Mouse (Mus musculus) lung, adult 18-20 months (tissue): ENCODE results near the gene Bmpr1a.
"Not testable (repeated sequence)": the region's sequence is repeated elsewhere in the genome, so short reads cannot be mapped to it uniquely, and the experiment has no call there.

Experiments used
- DNase-seq, 2 experiments: peaks; one replicate each; pipeline ENCODE4 v3.0.0; 2022; ENCODE audit warnings: mixed read lengths in 2 of 2

The Bmpr1a gene

DNA sequence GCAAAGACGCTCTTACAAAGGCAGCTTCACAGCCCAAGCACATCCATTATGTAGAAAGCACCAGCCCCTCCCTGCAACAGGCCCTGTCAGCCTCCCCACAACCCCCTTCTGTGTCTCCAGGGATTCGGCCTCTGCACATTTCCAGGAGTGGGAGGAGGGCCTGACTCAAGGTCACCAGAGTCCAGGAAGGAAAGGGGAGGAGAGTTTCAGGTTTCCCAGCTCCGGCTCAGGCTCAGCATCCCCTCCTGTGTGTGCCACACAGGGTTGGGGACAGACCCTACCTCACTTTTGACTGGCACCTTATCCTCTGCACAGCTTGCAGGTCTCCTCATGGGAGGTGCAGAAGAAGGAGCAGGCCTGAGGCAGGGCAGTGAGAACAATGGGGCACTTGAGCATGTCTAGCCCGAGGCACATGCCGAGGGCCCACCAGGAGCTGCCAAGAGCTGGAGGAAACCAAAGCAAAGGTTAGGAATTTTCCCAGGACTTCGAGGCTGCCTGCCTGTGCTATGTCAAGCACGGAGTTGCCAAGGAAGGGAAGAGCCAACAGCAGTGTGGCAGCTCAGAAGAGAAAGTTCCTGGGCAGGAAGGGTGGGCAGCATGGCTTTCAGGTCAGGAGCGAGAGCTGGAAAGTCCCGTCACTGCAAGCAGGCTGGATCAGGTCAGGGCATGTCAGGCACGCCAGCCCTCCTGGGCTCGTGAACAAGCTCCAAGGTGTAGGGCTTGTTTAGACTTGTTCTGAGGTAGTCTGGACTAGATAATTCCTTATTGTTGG lies 124.4 kb downstream of the Bmpr1a start:
- peak; percentile 32 to 46 for DNase-seq

DNA sequence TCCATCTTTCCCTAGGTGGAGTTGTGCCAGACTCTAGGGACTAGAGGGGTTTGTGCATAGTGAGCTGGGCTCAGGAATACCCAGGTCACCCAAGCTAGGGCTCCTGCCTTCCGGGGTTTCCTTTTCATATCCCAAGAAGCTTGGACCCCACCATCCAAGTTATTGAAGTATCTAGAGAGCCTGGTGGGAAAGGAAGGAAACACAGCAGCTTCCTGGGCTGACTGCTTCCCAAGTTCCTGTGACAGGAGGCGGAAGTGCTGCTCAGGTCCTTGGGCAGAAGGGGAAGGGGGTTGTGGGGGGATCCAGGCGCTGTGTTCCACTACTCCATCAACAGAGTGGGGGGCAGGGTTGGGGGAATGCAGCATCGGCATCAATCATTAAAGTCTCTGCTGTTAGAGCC lies 126.0 kb downstream of the Bmpr1a start:
- DNase-seq = no peak

DNA sequence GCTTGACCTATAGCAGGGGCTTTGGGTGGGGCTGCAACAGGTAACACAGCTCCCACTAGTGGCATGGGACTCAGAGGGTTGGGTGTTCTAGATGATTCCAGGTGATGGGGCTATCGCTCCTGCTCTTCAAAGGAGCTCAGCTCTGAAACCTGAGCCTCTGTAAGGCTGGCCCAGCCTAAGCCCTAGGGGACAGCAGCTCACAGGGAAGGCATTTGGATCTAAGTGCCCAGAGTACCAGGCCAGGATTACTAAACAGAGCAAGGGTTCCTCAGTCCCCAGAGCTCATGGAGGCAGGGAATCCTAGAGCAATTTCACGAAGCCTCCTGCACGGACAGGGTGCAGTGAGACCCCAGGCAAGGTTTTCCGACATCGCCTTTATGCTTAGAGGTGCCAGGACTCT lies 127.2 kb downstream of the Bmpr1a start:
- no peak for DNase-seq

DNA sequence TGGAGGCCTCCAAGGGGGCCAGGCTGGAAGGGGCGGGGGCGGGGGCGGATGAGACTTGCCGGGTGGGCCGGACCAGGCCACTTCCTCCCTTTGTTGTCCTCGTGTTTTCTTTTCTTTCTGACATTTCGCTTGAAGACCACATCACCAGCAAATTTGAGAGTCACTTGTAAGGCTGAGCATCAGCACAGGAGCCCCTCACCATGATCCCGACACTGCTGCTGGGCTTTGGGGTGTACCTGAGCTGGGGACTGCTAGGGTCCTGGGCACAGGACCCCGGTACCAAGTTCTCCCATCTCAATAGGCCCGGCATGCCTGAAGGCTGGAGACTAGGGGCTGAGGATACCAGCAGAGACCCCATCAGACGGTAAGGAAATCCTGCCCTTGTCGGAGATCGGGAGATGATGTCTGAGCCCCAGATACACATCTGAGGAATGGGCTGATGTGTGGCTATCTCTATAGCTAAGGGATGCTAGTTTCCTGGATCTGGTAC lies 127.7 kb downstream of the Bmpr1a start, which contains the start of gene Mmrn2:
Mmrn2 (plus strand) TSS at position 51 of the 490 bp plus-strand sequence.
- no peak for DNase-seq

DNA sequence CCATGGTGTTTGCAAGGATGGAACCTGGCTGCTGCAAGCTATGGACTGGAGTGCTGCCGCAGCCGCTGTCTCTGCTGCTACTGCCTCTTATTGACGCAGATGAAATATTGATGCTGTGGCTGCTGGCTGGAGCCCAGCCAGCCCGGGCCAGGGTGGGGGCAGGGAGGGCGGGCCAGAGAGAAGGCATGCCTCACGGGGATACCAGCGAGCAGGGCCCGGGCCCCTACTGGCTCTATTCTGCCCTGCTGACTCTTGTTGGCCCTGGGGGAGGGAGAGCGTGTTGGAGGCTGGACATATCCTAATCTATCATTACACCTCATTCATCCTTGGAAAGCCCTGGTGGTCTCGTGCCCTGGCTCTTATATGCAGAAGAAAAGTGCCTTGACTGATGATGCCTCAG lies 128.6 kb downstream of the Bmpr1a start, which contains the start of gene Sncg:
Sncg (minus strand) TSS at position 213 of the 400 bp plus-strand sequence.
- DNase-seq = no peak

DNA sequence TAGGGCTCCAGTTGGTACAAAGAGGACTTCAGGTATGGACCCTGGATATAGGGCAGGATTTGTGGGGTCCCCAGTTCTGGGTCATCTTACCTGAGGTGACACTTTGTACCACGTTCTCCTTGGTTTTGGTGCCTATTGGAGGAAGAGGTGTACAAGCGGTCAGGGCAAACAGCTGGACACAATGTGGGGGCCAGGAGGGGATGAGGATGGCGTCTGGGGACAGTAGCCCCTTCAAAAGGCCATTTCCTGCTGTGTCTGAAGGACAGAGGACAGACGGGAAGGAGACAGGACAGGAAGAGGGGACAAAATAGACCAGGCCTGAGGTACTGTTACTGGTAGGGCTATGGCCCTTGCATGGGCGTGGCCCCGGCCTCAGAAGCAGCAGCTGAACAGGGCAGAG lies 129.6 kb downstream of the Bmpr1a start:
- no peak for DNase-seq

DNA sequence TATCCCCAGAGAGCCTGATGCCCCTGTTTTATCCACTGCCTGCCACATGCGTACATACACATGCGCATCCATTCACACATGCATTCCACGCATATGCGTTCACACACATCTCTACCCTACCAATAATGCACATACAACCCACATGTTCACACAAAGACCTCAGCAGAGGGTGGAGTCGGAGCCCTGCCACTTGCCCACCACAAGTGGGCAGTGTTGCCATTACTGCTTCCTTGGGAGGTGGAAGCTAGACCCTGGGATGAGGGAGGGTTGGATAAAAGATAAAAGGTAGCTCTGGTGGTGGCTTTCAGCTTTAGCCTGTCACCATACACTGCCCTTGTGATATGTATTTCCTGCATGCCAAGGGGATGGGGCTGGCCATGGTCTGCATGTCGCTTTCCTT lies 130.5 kb downstream of the Bmpr1a start:
- DNase-seq = peak; percentile 32 to 56

DNA sequence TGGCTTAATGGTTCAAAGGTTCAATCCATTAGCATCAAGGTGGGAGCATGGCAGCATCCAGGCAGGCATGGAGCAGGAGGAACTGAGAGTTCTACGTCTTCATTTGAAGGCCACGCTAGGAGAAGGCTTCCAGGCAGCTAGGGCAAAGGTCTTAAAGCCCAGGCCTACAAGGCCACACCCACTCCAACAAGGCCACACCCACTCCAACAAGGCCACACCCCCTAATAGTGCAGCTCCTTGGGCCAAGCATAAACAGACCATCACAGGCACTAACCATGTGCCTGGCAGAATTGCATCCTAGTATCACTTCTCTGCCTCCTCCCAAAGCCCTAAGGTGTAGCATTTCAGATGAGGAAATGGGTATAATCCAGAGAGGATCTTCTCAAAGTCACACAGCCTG lies 131.4 kb downstream of the Bmpr1a start:
- DNase-seq = no peak

DNA sequence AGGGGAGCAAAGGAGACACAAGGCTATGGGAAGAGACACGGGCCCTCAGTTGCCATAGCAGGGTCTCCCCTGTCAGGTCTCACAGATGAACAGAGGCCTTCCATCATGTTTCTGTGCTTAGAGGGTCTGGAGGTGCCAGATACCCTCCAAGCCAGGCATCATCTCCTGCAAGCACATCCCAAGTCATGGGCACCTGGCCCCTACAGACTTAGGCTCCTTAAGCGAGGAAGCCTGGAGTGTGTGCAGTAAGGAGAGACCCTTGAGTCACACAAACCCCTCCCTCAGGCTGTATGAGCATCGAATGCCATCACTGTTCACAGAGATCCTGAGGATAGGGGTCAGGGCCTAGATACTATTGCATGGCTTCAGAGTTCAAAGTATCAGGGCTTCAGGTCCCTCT lies 132.2 kb downstream of the Bmpr1a start:
- no peak for DNase-seq

DNA sequence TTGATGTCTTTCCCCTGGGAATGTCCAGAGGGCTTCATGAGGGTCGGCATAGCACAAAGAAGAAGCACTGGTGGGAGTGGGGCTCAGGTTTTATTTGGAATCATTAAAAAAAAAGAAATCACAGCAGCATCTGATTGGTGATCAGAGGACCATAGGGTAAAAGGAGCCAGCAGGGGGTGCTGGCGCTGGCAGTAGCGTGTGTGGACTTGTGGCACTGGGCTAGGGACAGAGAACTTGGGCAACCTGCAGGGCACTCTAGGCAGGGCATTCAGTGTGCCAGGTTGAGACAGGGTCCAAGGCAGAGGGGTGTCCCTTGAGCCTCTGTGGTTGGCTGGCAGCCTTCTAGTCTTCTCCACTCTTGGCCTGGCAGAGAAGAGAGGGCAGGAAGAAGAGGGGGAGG lies 132.9 kb downstream of the Bmpr1a start:
- DNase-seq = no peak

DNA sequence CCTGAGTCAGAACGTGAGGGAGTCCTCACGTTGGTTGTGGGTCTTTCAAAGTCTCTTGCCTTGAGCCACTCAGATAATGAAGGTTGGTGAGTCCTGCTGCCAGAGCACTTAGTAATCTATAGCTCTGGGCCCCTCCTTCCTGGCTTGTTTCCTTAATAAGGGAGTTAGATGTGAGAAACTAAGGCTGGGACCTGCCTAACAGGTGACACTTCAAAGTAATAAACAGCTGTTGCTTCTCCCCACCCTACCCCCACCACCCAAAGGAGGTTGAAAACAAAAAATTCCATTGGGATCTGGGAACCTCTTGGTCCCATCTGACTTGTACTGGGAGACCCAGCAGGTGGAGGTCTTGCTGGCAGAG lies 138.0 kb downstream of the Bmpr1a start:
- DNase-seq = no peak

DNA sequence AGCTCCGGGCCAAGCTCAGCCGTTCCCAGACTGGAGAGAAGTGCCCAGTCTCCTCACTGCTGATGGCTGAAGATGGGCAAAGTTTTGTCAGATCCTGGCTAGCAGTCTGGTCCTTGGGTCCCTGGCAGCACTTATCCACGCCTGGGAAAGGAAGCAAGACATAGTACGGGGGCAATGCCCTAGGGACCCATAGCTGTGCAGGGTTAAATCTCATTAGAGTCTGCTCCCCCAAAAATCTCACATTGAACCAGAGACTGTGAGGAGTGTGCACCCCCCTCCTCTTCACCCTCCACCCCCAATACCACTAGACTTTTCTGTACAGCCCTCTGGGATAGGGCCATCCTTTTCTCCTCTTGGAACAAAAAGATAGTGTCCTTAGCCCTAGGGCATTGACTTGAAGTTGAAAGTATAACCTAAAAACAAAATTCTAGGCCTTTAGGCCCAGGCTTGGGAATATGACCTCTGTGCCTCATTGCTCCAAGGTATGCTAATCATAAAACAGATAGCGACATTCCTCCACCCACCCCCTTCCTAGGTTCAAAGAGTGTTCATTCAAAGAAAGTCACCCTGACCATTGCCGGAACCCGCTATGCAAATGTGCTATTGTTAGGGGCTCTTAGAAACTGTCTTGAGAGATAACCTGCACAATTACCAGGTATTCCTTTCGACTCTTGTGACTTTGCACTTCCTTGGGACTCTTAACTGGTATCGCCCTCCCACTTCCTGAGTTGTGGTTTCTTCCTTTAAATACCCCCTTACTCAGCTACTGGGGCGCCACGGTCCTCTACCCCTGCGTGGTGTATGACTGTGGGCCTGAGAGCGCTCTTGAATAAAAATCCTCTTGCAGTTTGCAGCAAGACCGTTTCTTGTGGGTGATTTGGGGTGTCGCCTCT lies 138.6 kb downstream of the Bmpr1a start:
- DNase-seq = not testable (repeated sequence)

DNA sequence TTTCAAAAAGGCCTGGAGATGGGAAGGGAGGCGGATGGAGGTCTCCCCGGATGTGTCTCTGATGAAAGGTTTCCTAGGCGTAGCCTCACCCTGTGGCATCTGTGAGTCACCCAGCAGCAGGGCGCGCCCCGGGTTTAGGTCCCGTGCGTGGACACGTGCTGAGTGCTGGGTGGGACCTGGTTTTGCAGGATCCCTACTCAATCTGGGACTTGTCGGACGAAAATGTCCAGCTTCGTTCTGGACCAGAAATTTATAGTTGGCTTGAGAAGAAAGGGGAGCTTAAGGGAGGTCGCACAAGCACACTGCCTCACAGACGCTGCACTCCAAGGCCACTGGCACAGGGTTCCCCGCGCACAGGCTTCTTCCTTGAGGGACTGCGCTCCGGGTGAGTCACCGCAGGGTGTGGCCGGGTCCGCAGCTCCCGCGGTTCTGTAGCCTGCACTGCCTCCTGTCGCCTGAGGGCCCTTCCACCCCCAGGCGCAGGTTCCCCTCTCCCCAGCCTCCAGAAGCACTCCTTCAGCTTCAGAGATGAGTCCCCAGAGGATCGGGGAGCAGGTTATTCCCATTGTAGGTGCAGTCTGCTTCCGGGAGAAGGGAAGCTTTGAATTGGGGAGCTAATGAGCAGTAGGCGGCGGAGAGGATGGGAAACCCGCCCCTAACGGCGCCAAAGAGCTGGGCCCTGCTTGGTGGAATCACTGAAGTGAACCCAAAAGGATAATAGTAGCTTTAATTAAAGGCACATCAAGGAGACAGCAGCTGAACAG lies 139.5 kb downstream of the Bmpr1a start:
- peak; percentile 81 to 87 for DNase-seq

DNA sequence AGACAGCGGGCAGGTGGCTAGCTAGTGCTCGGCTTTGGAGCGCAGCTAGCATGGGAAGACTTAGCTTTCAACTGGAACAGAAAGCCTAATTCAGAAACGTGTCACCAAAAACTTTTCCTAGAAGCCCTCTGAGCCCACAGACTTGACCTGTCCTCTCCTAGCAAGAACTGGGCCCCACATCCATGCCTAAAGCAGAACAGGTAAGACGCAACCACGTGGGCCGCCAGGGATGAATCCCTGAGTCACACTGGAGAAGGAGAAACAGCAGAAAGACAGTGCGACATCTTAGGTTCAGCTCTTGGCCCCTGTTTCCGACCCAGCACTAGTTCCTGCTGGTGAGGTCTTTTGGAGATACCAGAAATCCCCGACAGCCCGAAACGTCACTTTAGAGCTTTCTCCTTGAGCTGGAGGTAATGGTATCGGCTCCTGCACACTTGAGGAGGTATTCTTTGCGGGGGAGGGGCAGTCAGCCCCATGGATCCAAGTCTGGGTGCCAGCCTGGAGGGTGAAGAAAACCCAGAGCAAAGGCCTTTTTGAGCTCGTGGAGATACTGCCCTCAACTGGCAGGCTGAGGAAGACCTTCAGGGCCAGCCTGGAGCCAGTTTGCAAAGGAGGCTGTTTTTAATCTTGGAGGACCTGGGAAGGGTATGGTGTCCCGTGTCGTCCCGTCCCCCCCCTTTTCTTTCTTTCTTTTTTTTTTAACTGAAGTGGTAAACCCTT lies 140.3 kb downstream of the Bmpr1a start:
- DNase-seq = peak; percentile 81 to 84

DNA sequence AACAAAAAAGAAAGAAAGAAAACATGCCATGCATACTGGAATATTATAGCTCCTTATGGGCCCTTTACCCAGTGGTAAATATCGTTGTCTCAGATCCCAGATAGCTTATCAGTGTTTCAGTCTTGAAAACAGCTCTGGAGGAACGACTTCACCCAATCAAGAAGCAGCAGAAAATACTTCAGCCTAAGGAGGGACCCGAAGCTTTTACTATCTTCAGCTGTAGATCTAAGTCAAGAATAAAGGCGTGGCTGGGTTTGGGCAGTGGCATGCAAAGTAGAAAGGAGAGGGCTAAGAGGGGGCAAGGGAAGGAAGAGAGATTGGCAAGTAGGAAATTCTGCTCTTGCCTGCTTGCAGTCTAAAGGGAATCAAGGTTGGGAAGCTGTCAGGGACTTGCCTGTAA lies 141.0 kb downstream of the Bmpr1a start:
- DNase-seq = no peak
